Mouse (Mus musculus) stomach, embryonic 14.5 days (tissue): ENCODE measurements around the gene Il22ra1. TPM values are rescaled to one million over a fixed set of nuclear protein-coding genes. Genes with fewer than 3 reads are reported as not detected.

Experiments
- ATAC-seq: fragments of 200-750 bp; cut with Nextera tagmentation; 2 replicates; pipeline ENCODE4 v1.8.0; 2017; ENCODE audit warnings: low read depth, moderate TSS enrichment; ENCODE audit not compliant: insufficient number of reproducible peaks, insufficient read depth, low FRiP score
- H3K27ac ChIP-seq: fragments of 300-500 bp; sonication (generic); 2 replicates; pipeline ENCODE4 v1.5.1; 2014; ENCODE audit warnings: mild to moderate bottlenecking, low read length, moderate library complexity, mixed read lengths
- H3K27me3 ChIP-seq: fragments of 300-500 bp; sonication (generic); 2 replicates; pipeline ENCODE4 v1.6.1; 2014; ENCODE audit warnings: low read length, control low read depth, mixed read lengths; ENCODE audit not compliant: control insufficient read depth, insufficient read depth
- H3K36me3 ChIP-seq: fragments of 300-500 bp; sonication (generic); 2 replicates; pipeline ENCODE4 v1.6.1; 2014; ENCODE audit warnings: mild to moderate bottlenecking, control low read depth, low read length, moderate library complexity, mixed read lengths; ENCODE audit not compliant: control insufficient read depth, insufficient read depth
- H3K4me1 ChIP-seq: fragments of 300-500 bp; sonication (generic); 2 replicates; pipeline ENCODE4 v1.6.1; 2014; ENCODE audit warnings: low read length, control low read depth, mixed read lengths; ENCODE audit not compliant: control insufficient read depth, insufficient read depth
- H3K4me2 ChIP-seq: fragments of 300-500 bp; sonication (generic); replicated peaks from 2 replicates; pipeline ENCODE4 v1.6.1; 2014; ENCODE audit warnings: low read depth, low read length, control low read depth
- H3K4me3 ChIP-seq: fragments of 300-500 bp; sonication (generic); 2 replicates; pipeline ENCODE4 v1.5.1; 2014; ENCODE audit warnings: low read depth, low read length, control low read depth
- H3K9ac ChIP-seq: fragments of 300-500 bp; sonication (generic); replicated peaks from 2 replicates; pipeline ENCODE4 v1.6.1; 2014; ENCODE audit warnings: low read depth, mild to moderate bottlenecking, control low read depth, low read length, moderate library complexity, mixed read lengths
- H3K9me3 ChIP-seq: fragments of 300-500 bp; sonication (generic); 2 replicates; pipeline ENCODE4 v1.6.1; 2016; ENCODE audit warnings: low read depth, low read length, control low read depth; ENCODE audit not compliant: control insufficient read depth
- WGBS: fragments of 180-500 bp; shearing (Covaris S2); extraction: QIAGEN DNeasy Blood & Tissue Kit; methylation state at CpG from one replicate; pipeline ENCODE4 v1.1.7; 2014; 5-methylcytosine and 5-hydroxymethylcytosine counted together
- polyA plus RNA-seq: library from polyadenylated mRNA; unstranded; fragments of >200 nt; fragmentation: Nextera tagmentation; extraction: Ambion mirVana; gene quantifications from 2 replicates; pipeline ENCODE4 v1.2.1, GENCODE M21; 2014

Gene Il22ra1
- polyA plus RNA-seq, 1 experiment from 2014 or later: 0.33 TPM

GRCm38 (mm10) chr4:135758331-135758730, 30.4 kb downstream of the Il22ra1 start:
- Histone ChIP-seq H3K9ac (no peak overlapping the region), H3K36me3 (no peaks in the 10 kb centered on the region), H3K4me1 (no peaks in the 10 kb centered on the region), H3K9me3 (peaks cover 9% of the 10 kb centered on the region; the same call in 1 of the 2 replicates), H3K4me3 (no peak overlapping the region), H3K4me2 (no peak overlapping the region), H3K27ac (no peak overlapping the region), H3K27me3 (no peaks in the 10 kb centered on the region)
- ATAC-seq: no peak
- WGBS: 28% methylated on average over 4 of the region's 4 CpGs

- Histone ChIP-seq H3K27me3 (no peaks in the 10 kb centered on the region), H3K36me3 (no peaks in the 10 kb centered on the region), H3K4me1 (no peaks in the 10 kb centered on the region), H3K27ac (no peak overlapping the region), H3K9ac (no peak overlapping the region), H3K4me3 (no peak overlapping the region), H3K4me2 (no peak overlapping the region), H3K9me3 (peaks cover 7% of the 10 kb centered on the region; the same call in 1 of the 2 replicates)
- WGBS: 47% methylated on average over 6 of the region's 6 CpGs
- ATAC-seq: no peak
Measured at GRCm38 (mm10) chr4:135758825-135759224, 30.9 kb downstream of the Il22ra1 start.

GRCm38 (mm10) chr4:135759356-135759976, 31.5 kb downstream of the Il22ra1 start, which contains the start of gene Myom3:
TSS of gene Myom3 (plus strand) at chr4:135759715.
- Histone ChIP-seq H3K27ac (no peak within 1 kb of the TSS), H3K9me3 (peaks cover under 1% of the 10 kb centered on the region; the same call in 1 of the 2 replicates), H3K36me3 (no peaks in the 10 kb centered on the region), H3K4me1 (no peaks in the 10 kb centered on the region), H3K4me2 (no peak within 1 kb of the TSS), H3K4me3 (no peak within 1 kb of the TSS), H3K27me3 (no peaks in the 10 kb centered on the region), H3K9ac (no peak within 1 kb of the TSS)
- 59% methylated on average over 10 of the region's 10 CpGs for WGBS
- no peak for ATAC-seq

GRCm38 (mm10) chr4:135761048-135761447, 33.1 kb downstream of the Il22ra1 start:
- 78% methylated on average over 8 of the region's 8 CpGs for WGBS
- Histone ChIP-seq H3K27ac (no peak overlapping the region), H3K4me3 (no peak overlapping the region), H3K4me2 (no peak overlapping the region), H3K9ac (no peak overlapping the region), H3K4me1 (no peaks in the 10 kb centered on the region), H3K36me3 (no peaks in the 10 kb centered on the region), H3K9me3 (no peaks in the 10 kb centered on the region), H3K27me3 (no peaks in the 10 kb centered on the region)
- no peak for ATAC-seq

DNA sequence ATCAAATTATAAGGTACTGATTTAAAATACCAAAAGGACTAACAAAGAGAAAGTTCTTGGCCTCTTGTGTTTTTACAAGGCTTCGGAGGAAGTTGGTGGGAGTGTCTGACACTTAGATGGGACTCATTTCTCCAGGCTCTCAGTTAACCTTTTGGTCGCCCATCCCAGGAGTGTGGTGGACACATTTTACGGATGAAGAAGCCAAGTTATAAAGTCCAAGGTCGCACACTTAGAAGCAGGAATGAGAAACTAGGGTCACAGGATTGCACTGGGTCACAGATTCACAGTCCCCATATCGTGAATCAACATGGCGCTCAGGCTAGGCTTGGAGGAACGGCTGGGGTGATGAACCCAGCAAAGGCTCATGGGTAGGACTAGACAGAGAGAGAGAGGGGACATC, 33.6 kb downstream of the Il22ra1 start:
- Histone ChIP-seq H3K4me1 (no peaks in the 10 kb centered on the region), H3K9ac (no peak overlapping the region), H3K4me3 (no peak overlapping the region), H3K4me2 (no peak overlapping the region), H3K27me3 (no peaks in the 10 kb centered on the region), H3K9me3 (no peaks in the 10 kb centered on the region), H3K27ac (no peak overlapping the region), H3K36me3 (no peaks in the 10 kb centered on the region)
- WGBS: 82% methylated on average over 7 of the region's 7 CpGs
- no peak for ATAC-seq

GRCm38 (mm10) chr4:135762251-135762906, 34.4 kb downstream of the Il22ra1 start:
- WGBS: 9% methylated on average over 19 of the region's 19 CpGs
- no peak overlapping the region for H3K9ac ChIP-seq
- peak overlapping the region; percentile 37 for H3K4me2 ChIP-seq
- no peaks in the 10 kb centered on the region for H3K9me3 ChIP-seq
- no peaks in the 10 kb centered on the region for H3K4me1 ChIP-seq
- H3K27me3 ChIP-seq: no peaks in the 10 kb centered on the region
- H3K27ac ChIP-seq: no peak overlapping the region
- peak; percentile 89 for ATAC-seq
- peak overlapping the region; percentile 16; the same call in 1 of the 2 replicates for H3K4me3 ChIP-seq
- H3K36me3 ChIP-seq: no peaks in the 10 kb centered on the region

DNA sequence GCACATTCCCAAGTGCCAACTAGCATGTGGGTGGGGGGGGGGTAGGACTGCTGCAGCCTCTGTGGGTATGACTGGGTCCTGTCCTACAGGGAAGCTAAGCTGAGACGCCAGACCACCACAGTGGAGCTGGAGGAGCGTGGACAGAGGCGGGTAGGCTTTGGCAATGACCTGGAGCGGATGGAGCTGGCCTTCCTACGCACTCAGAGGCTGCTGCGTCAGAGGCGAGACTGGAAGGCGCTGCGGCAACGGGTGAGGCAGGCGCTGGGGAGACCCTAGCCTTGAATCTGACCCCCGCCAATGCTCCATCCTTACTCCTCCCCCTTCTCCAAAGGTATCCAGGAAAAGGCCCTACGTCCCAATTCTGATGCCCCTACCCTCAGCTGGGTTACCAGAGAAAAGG, 36.7 kb downstream of the Il22ra1 start:
- whole genome bisulfite sequencing: 85% methylated on average over 13 of the region's 13 CpGs

GRCm38 (mm10) chr4:135765707-135766106, 37.7 kb downstream of the Il22ra1 start:
- no peaks in the 10 kb centered on the region for H3K4me1 ChIP-seq
- H3K9me3 ChIP-seq: no peaks in the 10 kb centered on the region
- WGBS: 74% methylated on average over 8 of the region's 8 CpGs
- no peak overlapping the region for H3K27ac ChIP-seq
- no peak overlapping the region for H3K4me3 ChIP-seq
- no peak overlapping the region for H3K4me2 ChIP-seq
- H3K36me3 ChIP-seq: no peaks in the 10 kb centered on the region
- ATAC-seq: no peak
- H3K9ac ChIP-seq: no peak overlapping the region
- no peaks in the 10 kb centered on the region for H3K27me3 ChIP-seq

More for the DNA sequence above, 36.7 kb downstream of the Il22ra1 start:
- no peaks in the 10 kb centered on the region for H3K4me1 ChIP-seq
- no peak overlapping the region for H3K4me3 ChIP-seq
- H3K27ac ChIP-seq: no peak overlapping the region
- no peaks in the 10 kb centered on the region for H3K36me3 ChIP-seq
- no peaks in the 10 kb centered on the region for H3K9me3 ChIP-seq
- no peak for ATAC-seq
- no peak overlapping the region for H3K9ac ChIP-seq
- no peak overlapping the region for H3K4me2 ChIP-seq
- H3K27me3 ChIP-seq: no peaks in the 10 kb centered on the region
